Mouse (Mus musculus) heart, embryonic 15.5 days (tissue): ENCODE measurements around the gene Cux1. TPM values are rescaled to one million over a fixed set of nuclear protein-coding genes. Genes with fewer than 3 reads are reported as not detected.

ENCODE experiments used
- ATAC-seq: fragments of 200-750 bp; cut with Nextera tagmentation; replicated peaks from 2 replicates; pipeline ENCODE4 v1.8.0; 2017; ENCODE audit warnings: low read depth, moderate TSS enrichment; ENCODE audit not compliant: insufficient number of reproducible peaks, insufficient read depth, low FRiP score
- H3K27ac ChIP-seq: fragments of 300-500 bp; sonication (generic); 2 replicates; pipeline ENCODE4 v1.5.1; 2015; ENCODE audit warnings: mild to moderate bottlenecking, inconsistent platforms
- H3K27me3 ChIP-seq: fragments of 300-500 bp; sonication (generic); 2 replicates; pipeline ENCODE4 v1.6.1; 2015; ENCODE audit warnings: inconsistent platforms
- H3K36me3 ChIP-seq: fragments of 300-500 bp; sonication (generic); 2 replicates; pipeline ENCODE4 v1.6.1; 2015; ENCODE audit warnings: mild to moderate bottlenecking, inconsistent platforms
- H3K4me1 ChIP-seq: fragments of 300-500 bp; sonication (generic); replicated peaks from 2 replicates; pipeline ENCODE4 v1.6.1; 2015; ENCODE audit warnings: inconsistent platforms
- H3K4me2 ChIP-seq: fragments of 300-500 bp; sonication (generic); 2 replicates; pipeline ENCODE4 v1.6.1; 2015; ENCODE audit warnings: inconsistent platforms, mild to moderate bottlenecking, moderate library complexity
- H3K4me3 ChIP-seq: fragments of 300-500 bp; sonication (generic); 2 replicates; pipeline ENCODE4 v1.5.1; 2015; ENCODE audit warnings: mild to moderate bottlenecking, inconsistent platforms
- H3K9ac ChIP-seq: fragments of 300-500 bp; sonication (generic); 2 replicates; pipeline ENCODE4 v1.6.1; 2015; ENCODE audit warnings: mild to moderate bottlenecking, inconsistent platforms
- H3K9me3 ChIP-seq: fragments of 300-500 bp; sonication (generic); replicated peaks from 2 replicates; pipeline ENCODE4 v1.6.1; 2016; ENCODE audit warnings: inconsistent platforms
- WGBS: fragments of 180-500 bp; shearing (Covaris S2); methylation state at CpG from one replicate; pipeline ENCODE4 v1.1.7; 2015; ENCODE audit warnings: mixed read lengths; 5-methylcytosine and 5-hydroxymethylcytosine counted together
- polyA plus RNA-seq: library from polyadenylated mRNA; unstranded; fragments of >200 nt; fragmentation: Nextera tagmentation; extraction: Ambion mirVana; gene quantifications from 2 replicates; pipeline ENCODE4 v1.2.1, GENCODE M21; 2015

The Cux1 gene
- polyA plus RNA-seq, 1 experiment from 2014 or later: 71.2 TPM

DNA sequence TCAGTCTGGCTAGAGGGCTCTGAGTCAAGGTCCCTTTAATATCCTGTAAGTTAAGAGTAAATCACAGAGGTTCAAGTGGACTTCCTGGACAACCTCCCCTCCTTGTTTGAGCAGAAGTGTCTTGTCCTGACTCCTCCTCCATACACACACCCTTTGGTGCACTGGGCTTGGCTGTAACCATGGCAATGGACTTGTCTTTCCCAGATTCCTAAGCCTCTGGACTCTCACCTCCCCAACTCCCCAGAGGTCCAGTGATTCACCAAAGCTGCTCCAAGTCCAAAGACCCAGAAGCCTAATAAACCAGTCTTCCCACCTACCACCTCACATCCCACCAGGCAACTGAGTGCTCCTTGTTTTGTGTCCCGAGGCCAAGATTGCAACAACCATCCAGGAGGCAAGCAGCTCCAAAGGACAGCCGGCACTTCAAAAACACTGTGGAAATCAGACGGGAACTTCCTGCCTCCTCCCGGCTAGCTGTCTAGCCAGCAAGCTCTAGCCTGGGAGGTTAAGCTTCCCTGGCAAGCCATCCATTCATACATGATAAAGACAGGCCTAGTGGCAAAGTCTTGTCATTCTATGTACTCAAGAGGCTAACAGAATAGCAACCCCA lies 17.5 kb upstream of the Cux1 start:
- Histone ChIP-seq H3K4me3 (no peak overlapping the region), H3K27me3 (peaks cover 12% of the 10 kb centered on the region; the same call in 1 of the 2 replicates), H3K4me1 (peaks cover 13% of the 10 kb centered on the region), H3K4me2 (no peak overlapping the region), H3K36me3 (no peaks in the 10 kb centered on the region), H3K9me3 (no peaks in the 10 kb centered on the region), H3K27ac (no peak overlapping the region), H3K9ac (no peak overlapping the region)
- no peak for ATAC-seq
- 26% methylated on average over 4 of the region's 4 CpGs for WGBS

DNA sequence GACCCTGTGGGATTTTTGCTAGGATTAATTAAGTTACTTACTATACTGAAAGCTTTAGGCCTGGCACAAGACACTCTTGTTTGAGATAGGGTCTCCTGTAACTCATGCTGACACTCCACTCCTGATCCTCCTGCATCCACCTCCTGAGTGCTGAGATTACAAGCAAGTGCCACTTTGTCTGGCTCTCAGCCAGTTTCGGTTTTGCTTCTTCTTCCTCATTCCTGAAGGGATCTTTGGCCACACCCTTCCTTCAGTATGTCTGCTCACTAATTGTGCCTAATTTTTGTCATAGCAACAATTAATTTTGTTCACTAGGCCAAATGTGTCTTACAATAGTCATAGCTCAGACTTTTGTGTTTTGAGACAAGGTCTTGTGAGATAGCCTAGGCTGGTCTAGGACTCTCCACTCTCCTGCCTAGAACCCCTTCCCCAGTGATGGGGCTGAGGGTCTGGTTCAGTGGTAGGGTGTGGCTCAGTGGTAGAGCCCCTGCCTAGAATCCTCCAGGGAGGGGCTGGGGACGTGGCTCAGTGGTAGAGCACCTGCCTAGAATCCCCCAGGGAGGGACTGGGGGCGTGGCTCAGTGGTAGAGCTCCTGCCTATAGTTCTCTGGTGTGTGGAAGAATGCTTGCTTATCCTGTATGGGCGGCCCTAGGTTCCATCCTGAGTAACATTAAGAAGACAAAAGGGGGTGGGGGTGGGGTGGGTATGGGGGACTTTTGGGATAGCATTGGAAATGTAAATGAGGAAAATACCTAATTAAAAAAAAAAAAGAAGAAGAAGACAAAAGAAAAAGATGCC lies 16.6 kb upstream of the Cux1 start:
- Histone ChIP-seq H3K4me1 (peaks cover 13% of the 10 kb centered on the region), H3K9me3 (no peaks in the 10 kb centered on the region), H3K27me3 (peaks cover 20% of the 10 kb centered on the region; the same call in 1 of the 2 replicates), H3K4me2 (no peak overlapping the region), H3K36me3 (no peaks in the 10 kb centered on the region), H3K4me3 (no peak overlapping the region), H3K27ac (no peak overlapping the region), H3K9ac (no peak overlapping the region)
- ATAC-seq: no peak
- WGBS: 61% methylated on average over 4 of the region's 4 CpGs

GRCm38 (mm10) chr5:136583256-136583655 lies 16.0 kb upstream of the Cux1 start:
- no peaks in the 10 kb centered on the region for H3K9me3 ChIP-seq
- peaks cover 25% of the 10 kb centered on the region for H3K27me3 ChIP-seq
- H3K4me1 ChIP-seq: peaks cover 13% of the 10 kb centered on the region
- H3K9ac ChIP-seq: no peak overlapping the region
- no peak for ATAC-seq
- 76% methylated on average over 2 of the region's 2 CpGs for WGBS
- H3K4me2 ChIP-seq: no peak overlapping the region
- H3K27ac ChIP-seq: no peak overlapping the region
- H3K4me3 ChIP-seq: no peak overlapping the region
- H3K36me3 ChIP-seq: no peaks in the 10 kb centered on the region

GRCm38 (mm10) chr5:136582201-136582600 lies 14.9 kb upstream of the Cux1 start:
- Histone ChIP-seq H3K4me2 (peak overlapping the region; percentile 52), H3K27me3 (peaks cover 30% of the 10 kb centered on the region), H3K9me3 (no peaks in the 10 kb centered on the region), H3K27ac (no peak overlapping the region), H3K36me3 (no peaks in the 10 kb centered on the region), H3K4me1 (peaks cover 13% of the 10 kb centered on the region), H3K4me3 (peak overlapping the region; percentile 25; the same call in 1 of the 2 replicates), H3K9ac (no peak overlapping the region)
- 7% methylated on average over 12 of the region's 12 CpGs for WGBS
- no peak for ATAC-seq

- Histone ChIP-seq H3K27me3 (peaks cover 33% of the 10 kb centered on the region), H3K36me3 (no peaks in the 10 kb centered on the region), H3K4me2 (peak overlapping the region; percentile 52), H3K9me3 (no peaks in the 10 kb centered on the region), H3K4me1 (peaks cover 13% of the 10 kb centered on the region), H3K9ac (no peak overlapping the region), H3K27ac (no peak overlapping the region), H3K4me3 (peak overlapping the region; percentile 25)
- ATAC-seq: no peak
- WGBS: 2% methylated on average over 13 of the region's 13 CpGs
Measured at GRCm38 (mm10) chr5:136581625-136582024, 14.3 kb upstream of the Cux1 start.

- no peaks in the 10 kb centered on the region for H3K9me3 ChIP-seq
- 16% methylated on average over 9 of the region's 9 CpGs for WGBS
- H3K4me1 ChIP-seq: peaks cover 13% of the 10 kb centered on the region
- no peak overlapping the region for H3K27ac ChIP-seq
- H3K27me3 ChIP-seq: peaks cover 33% of the 10 kb centered on the region
- peak overlapping the region; percentile 25 for H3K4me3 ChIP-seq
- H3K36me3 ChIP-seq: no peaks in the 10 kb centered on the region
- peak; percentile 47; the same call in 1 of the 2 replicates for ATAC-seq
- no peak overlapping the region for H3K9ac ChIP-seq
- H3K4me2 ChIP-seq: peak overlapping the region; percentile 52
Measured at GRCm38 (mm10) chr5:136581166-136581565, 13.9 kb upstream of the Cux1 start.

DNA sequence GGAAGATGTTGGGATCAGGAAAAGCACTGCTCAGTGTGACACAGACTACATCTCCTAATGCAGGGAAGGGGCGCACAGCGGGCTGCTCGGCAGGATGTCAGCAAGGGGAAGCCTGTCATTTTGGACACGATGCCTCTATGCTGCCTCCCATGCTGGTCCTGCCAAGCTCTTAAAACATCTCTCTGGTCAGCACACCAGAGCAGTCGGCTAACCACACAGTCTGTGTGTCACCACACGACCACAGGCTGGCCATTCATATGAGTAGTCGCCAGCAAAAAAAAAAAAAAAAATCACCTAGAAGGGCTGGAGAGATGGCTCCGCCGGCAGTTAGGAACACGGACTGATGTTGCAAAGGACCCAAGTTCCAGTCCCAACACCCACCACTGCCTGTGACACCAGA lies 10.9 kb upstream of the Cux1 start:
- no peak overlapping the region for H3K4me2 ChIP-seq
- H3K4me3 ChIP-seq: no peak overlapping the region
- H3K27ac ChIP-seq: no peak overlapping the region
- H3K4me1 ChIP-seq: peaks cover 13% of the 10 kb centered on the region
- H3K9ac ChIP-seq: no peak overlapping the region
- ATAC-seq: no peak
- 39% methylated on average over 10 of the region's 10 CpGs for WGBS
- peaks cover 37% of the 10 kb centered on the region for H3K27me3 ChIP-seq
- H3K36me3 ChIP-seq: no peaks in the 10 kb centered on the region
- H3K9me3 ChIP-seq: no peaks in the 10 kb centered on the region

DNA sequence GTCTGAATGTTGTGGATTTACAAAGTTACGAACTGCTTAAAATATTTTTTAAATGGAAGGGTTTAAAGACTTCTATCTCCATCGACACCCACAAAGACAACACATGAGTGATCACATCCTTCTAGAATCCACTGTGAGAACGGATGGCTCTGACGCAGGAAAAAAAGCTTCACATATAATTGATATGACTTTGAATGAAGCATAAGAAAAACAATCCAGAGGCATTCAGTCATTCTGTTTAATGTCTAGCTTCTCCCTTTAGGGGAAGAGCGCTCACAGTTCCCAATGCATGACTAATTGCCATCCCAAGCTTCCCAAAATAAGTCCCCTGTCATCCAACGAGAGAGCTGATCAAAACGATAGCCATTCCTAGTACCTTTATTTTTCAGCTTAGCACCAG lies 2.9 kb upstream of the Cux1 start:
- 49% methylated on average over 7 of the region's 7 CpGs for WGBS
- no peak for ATAC-seq

DNA sequence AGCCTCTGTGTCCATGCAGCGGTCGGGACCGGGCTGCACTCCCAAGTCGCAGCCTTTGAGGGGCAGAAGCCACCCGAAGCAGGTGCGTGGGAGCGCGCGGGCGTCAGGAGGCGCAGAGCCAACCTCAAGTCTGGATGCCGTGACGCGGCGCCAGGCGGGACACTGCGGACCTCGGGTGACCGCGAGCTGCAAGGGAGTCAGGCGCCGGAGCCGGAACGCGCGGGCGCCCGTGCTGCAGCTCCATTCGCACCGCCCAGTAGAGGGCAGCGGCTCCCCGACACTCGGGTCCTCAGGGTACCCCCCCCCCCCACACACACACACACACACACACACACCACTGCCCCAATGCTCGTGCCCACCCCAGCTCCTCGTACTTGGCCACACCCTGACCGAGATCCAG lies 1.5 kb upstream of the Cux1 start:
- ATAC-seq: no peak

More for the DNA sequence above, 2.9 kb upstream of the Cux1 start:
- H3K4me3 ChIP-seq: no peak overlapping the region
- no peak overlapping the region for H3K4me2 ChIP-seq
- no peak overlapping the region for H3K27ac ChIP-seq
- peaks cover 20% of the 10 kb centered on the region for H3K27me3 ChIP-seq
- no peaks in the 10 kb centered on the region for H3K9me3 ChIP-seq
- H3K36me3 ChIP-seq: no peaks in the 10 kb centered on the region
- peaks cover 10% of the 10 kb centered on the region for H3K4me1 ChIP-seq
- no peak overlapping the region for H3K9ac ChIP-seq

DNA sequence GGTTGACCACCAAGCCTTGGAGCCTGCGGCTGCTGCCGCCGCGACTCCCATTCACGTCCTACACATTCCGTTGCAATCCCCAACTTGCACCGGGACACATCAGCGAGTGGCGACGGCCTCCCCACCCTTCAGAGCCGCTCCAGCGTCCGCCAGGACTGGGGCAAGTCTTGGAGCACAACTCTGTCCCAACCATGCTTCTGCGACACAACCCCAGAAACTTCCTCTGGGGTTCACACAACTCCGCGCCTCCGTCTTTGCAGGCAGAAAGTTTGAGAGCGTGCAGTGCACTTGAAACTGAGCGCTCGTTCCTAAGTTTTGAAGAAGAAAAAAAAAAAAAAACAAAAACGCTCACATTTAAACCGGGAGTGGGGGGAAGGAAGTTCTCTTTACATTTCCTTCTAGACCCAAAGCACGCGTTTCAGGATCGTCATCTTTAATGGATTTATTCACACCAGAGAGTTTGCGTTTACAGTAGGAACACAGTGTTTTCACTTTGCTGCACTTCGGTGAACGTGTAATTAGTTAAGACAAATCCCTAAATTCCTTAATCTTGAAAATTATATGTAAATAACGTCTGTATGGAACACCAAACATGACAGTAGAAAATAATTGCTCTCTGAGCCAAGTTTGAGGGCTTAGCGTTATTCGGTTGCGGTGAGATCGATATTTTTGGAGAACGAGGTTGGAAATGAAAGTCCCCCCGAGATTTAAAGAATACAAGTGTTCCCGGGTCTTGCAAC lies 906 bp upstream of the Cux1 start:
- Histone ChIP-seq H3K4me1 (peaks cover 22% of the 10 kb centered on the region), H3K9me3 (no peaks in the 10 kb centered on the region), H3K27me3 (peaks cover 17% of the 10 kb centered on the region), H3K4me3 (peak overlapping the region; percentile 97), H3K36me3 (no peaks in the 10 kb centered on the region), H3K27ac (peak overlapping the region; percentile 96), H3K9ac (peak overlapping the region; percentile 92), H3K4me2 (peak overlapping the region; percentile 97)
- ATAC-seq: peak; percentile 10
- under 1% methylated on average over 36 of the region's 36 CpGs for WGBS

More for the DNA sequence above, 1.5 kb upstream of the Cux1 start:
- no peaks in the 10 kb centered on the region for H3K9me3 ChIP-seq
- H3K36me3 ChIP-seq: no peaks in the 10 kb centered on the region
- peak overlapping the region; percentile 97 for H3K4me3 ChIP-seq
- 0 out of 2 replicates have a peak overlapping the region, but pooled peaks have one; percentile 96 for H3K27ac ChIP-seq
- H3K4me2 ChIP-seq: peak overlapping the region; percentile 97
- H3K9ac ChIP-seq: peak overlapping the region; percentile 92
- H3K27me3 ChIP-seq: peaks cover 17% of the 10 kb centered on the region
- under 1% methylated on average over 36 of the region's 36 CpGs for whole genome bisulfite sequencing
- peaks cover 18% of the 10 kb centered on the region for H3K4me1 ChIP-seq

DNA sequence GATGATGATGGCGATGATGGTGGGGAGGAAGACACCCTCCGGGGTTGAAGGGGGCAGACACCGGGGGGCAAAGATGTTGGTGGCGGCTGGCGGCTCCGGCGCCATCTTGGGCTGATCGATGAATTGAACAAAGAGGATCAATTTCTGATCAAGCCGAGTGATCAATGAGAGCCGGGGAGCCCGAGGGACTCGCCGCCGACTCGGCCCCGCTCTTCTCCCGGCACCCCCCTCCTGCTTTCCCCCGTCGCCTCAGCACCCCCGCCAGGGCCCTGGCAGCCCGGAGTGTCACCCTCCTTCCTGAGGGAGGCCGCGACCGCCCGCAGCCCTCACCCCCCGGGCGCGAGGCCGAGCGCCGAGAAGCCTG lies 496 bp downstream of the Cux1 start:
- Histone ChIP-seq H3K36me3 (no peaks in the 10 kb centered on the region), H3K9ac (peak overlapping the region; percentile 92), H3K27ac (peak overlapping the region; percentile 96), H3K4me3 (peak overlapping the region; percentile 97), H3K9me3 (no peaks in the 10 kb centered on the region), H3K27me3 (peaks cover 13% of the 10 kb centered on the region), H3K4me1 (peaks cover 27% of the 10 kb centered on the region), H3K4me2 (peak overlapping the region; percentile 97)
- under 1% methylated on average over 31 of the region's 31 CpGs for WGBS
- peak; percentile 47 for ATAC-seq
